Mouse (Mus musculus) heart, postnatal 0 days (tissue): ENCODE measurements around the gene Atp6v0c.

Experiments used
- CTCF ChIP-seq: IDR thresholded peaks from 2 replicates; pipeline ENCODE4 v1.5.1; 2016; ENCODE audit warnings: antibody characterized with exemption, control low read depth, low read depth
- EP300 ChIP-seq: IDR thresholded peaks from 2 replicates; pipeline ENCODE4 v1.6.1; 2016; ENCODE audit warnings: antibody characterized with exemption, low read depth

GRCm38 (mm10) chr17:24204846-24205245 is 35.3 kb upstream of the Atp6v0c start:
- TF ChIP-seq CTCF (no peak), EP300 (no peak)
